Mouse (Mus musculus): ENCODE data around the gene Hes7. TPM values are rescaled to one million over a fixed set of nuclear protein-coding genes. Genes with fewer than 3 reads are reported as not detected.

Hes7 gene
- polyA plus RNA-seq, 1 experiment: 1.1 TPM

DNA sequence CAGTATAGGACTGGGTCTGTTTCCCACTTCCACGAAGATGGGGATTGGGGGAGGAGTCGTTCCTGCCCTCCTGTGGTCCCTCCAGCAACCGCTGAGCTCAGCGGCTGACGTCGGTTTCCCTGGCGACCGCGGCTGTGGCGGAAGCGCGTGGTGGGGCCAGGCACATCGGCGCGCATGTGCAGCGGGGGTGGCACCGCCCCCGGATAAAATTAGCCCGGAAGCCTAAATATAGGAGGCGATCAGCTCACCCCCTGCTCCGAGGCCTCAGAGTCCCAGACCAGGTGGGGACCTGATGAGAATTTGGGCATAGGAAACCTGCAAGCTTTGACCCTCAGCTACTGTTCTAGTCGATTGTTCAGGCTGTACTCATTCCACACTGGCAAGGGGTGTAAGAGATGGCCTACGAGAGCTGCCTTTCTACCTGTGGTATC, 20.3 kb upstream of the Hes7 start:
- Histone ChIP-seq H3K27ac (ENCODE audit: control insufficient read depth, insufficient read depth, low read length) (peak overlapping the region; percentile 76; the same call in 1 of the 2 replicates), H3K27me3 (ENCODE audit: control insufficient read depth, insufficient read depth, low read length) (no peaks in the 10 kb centered on the region), H3K4me3 (ENCODE audit: control insufficient read depth, insufficient read depth, low read length) (peak overlapping the region; percentile 22), H3K36me3 (ENCODE audit: control insufficient read depth, insufficient read depth, low read length) (peaks cover 25% of the 10 kb centered on the region; the same call in 1 of the 2 replicates), H3K4me1 (replicated peaks; ENCODE audit: control insufficient read depth, insufficient read depth, low read length) (peaks cover 50% of the 10 kb centered on the region)
- DNase-seq: peak; percentile 91
- WGBS: 1% methylated on average over 23 of the region's 23 CpGs
- peak; percentile 40; the same call in 1 of the 2 replicates for TF ChIP-seq CTCF (IDR thresholded peaks at IDR 0.05; ENCODE audit: borderline replicate concordance, control insufficient read depth, extremely low read depth, insufficient read depth, low read length, poor library complexity)
- peak; percentile 51; the same call in 1 of the 2 replicates for TF ChIP-seq POLR2A (IDR thresholded peaks at IDR 0.05; ENCODE audit: control insufficient read depth, extremely low read depth, insufficient read depth, low read length, poor library complexity)

DNA sequence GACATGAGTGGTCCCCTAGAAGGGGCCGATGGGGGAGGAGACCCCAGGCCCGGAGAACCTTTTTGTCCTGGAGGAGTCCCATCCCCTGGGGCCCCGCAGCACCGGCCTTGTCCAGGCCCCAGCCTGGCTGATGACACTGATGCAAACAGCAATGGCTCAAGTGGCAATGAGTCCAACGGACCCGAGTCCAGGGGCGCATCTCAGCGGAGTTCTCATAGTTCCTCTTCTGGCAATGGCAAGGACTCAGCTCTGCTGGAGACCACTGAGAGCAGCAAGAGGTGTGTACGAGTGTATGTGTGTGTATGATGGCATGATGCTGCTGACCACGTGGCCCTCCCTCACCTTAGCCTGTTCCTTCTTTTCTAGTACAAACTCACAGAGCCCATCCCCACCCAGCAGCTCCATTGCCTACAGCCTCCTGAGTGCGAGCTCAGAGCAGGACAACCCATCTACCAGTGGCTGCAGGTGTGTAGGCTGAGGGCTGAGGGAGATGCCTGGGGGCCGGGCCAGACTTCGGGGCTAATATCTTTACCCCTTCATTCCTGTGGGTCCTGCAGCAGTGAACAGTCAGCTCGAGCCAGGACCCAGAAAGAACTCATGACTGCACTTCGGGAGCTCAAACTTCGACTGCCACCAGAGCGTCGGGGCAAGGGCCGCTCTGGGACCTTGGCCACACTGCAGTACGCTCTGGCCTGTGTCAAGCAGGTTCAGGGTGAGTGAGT, 19.4 kb upstream of the Hes7 start:
- Histone ChIP-seq H3K36me3 (ENCODE audit: control insufficient read depth, insufficient read depth, low read length) (peaks cover 34% of the 10 kb centered on the region), H3K4me1 (replicated peaks; ENCODE audit: control insufficient read depth, insufficient read depth, low read length) (peaks cover 44% of the 10 kb centered on the region), H3K27me3 (ENCODE audit: control insufficient read depth, insufficient read depth, low read length) (no peaks in the 10 kb centered on the region), H3K27ac (ENCODE audit: control insufficient read depth, insufficient read depth, low read length) (no peak overlapping the region), H3K4me3 (ENCODE audit: control insufficient read depth, insufficient read depth, low read length) (no peak overlapping the region)
- DNase-seq: no peak
- 81% methylated on average over 20 of the region's 20 CpGs for WGBS
- TF ChIP-seq CTCF (IDR thresholded peaks at IDR 0.05; ENCODE audit: borderline replicate concordance, control insufficient read depth, extremely low read depth, insufficient read depth, low read length, poor library complexity): no peak
- no peak for TF ChIP-seq POLR2A (IDR thresholded peaks at IDR 0.05; ENCODE audit: control insufficient read depth, extremely low read depth, insufficient read depth, low read length, poor library complexity)

DNA sequence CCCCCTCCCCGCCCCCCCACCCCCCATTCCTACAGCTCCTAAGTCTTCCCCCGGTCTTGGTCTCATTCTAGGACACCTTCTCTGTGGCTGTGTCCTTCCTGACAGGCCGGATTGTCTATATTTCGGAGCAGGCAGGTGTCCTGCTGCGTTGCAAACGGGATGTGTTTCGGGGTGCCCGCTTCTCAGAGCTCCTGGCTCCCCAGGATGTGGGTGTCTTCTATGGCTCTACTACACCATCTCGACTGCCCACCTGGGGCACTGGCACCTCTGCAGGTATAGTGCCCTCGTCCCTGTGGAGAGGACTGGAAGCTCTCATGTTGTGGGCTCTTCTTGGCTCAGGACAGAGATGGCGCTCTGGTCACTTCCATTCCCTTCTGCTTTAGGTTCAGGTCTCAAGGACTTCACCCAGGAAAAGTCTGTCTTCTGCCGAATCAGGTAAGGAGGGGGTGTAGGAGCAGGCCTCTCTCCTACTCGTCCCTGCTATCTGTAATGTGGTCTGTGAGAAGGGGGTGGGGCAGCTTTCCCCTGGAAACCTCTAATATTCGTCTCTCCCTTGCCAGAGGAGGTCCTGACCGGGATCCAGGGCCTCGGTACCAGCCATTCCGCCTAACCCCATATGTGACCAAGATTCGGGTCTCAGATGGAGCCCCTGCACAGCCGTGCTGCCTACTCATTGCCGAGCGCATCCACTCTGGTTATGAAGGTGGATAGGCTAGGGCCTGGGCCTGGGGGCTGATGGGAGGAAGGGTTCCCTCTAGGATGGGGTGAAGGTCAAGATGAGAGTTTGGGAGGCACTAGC, 18.4 kb upstream of the Hes7 start:
- Histone ChIP-seq H3K27ac (ENCODE audit: control insufficient read depth, insufficient read depth, low read length) (no peak overlapping the region), H3K27me3 (ENCODE audit: control insufficient read depth, insufficient read depth, low read length) (no peaks in the 10 kb centered on the region), H3K4me1 (replicated peaks; ENCODE audit: control insufficient read depth, insufficient read depth, low read length) (peaks cover 37% of the 10 kb centered on the region), H3K36me3 (ENCODE audit: control insufficient read depth, insufficient read depth, low read length) (peaks cover 41% of the 10 kb centered on the region), H3K4me3 (ENCODE audit: control insufficient read depth, insufficient read depth, low read length) (no peak overlapping the region)
- no peak for DNase-seq
- no peak for TF ChIP-seq POLR2A (IDR thresholded peaks at IDR 0.05; ENCODE audit: control insufficient read depth, extremely low read depth, insufficient read depth, low read length, poor library complexity)
- no peak for TF ChIP-seq CTCF (IDR thresholded peaks at IDR 0.05; ENCODE audit: borderline replicate concordance, control insufficient read depth, extremely low read depth, insufficient read depth, low read length, poor library complexity)
- WGBS: 95% methylated on average over 21 of the region's 21 CpGs

DNA sequence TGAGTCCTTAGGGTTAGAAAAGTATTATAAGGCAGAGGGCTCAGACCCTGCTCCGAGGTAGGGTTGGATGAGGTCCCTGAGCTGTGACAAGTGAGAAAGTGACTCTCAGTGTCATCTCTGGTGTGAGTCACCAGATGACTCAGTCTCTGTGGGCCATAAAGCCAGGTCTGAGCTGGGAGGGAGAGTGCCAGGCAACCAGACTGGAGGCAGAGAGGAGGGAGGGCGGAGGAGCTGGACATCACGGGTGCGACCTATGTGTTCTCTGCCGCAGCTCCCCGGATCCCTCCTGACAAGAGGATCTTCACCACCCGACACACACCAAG, 17.8 kb upstream of the Hes7 start:
- Histone ChIP-seq H3K4me1 (replicated peaks; ENCODE audit: control insufficient read depth, insufficient read depth, low read length) (peaks cover 31% of the 10 kb centered on the region), H3K27ac (ENCODE audit: control insufficient read depth, insufficient read depth, low read length) (no peak overlapping the region), H3K36me3 (ENCODE audit: control insufficient read depth, insufficient read depth, low read length) (peaks cover 46% of the 10 kb centered on the region), H3K27me3 (ENCODE audit: control insufficient read depth, insufficient read depth, low read length) (no peaks in the 10 kb centered on the region), H3K4me3 (ENCODE audit: control insufficient read depth, insufficient read depth, low read length) (no peak overlapping the region)
- 98% methylated on average over 7 of the region's 7 CpGs for WGBS
- DNase-seq: no peak
- TF ChIP-seq CTCF (IDR thresholded peaks at IDR 0.05; ENCODE audit: borderline replicate concordance, control insufficient read depth, extremely low read depth, insufficient read depth, low read length, poor library complexity) (no peak), POLR2A (IDR thresholded peaks at IDR 0.05; ENCODE audit: control insufficient read depth, extremely low read depth, insufficient read depth, low read length, poor library complexity) (no peak)

GRCm38 (mm10) chr11:69103121-69103520, 17.1 kb upstream of the Hes7 start:
- no peak overlapping the region for H3K27ac ChIP-seq (ENCODE audit: control insufficient read depth, insufficient read depth, low read length)
- H3K4me3 ChIP-seq (ENCODE audit: control insufficient read depth, insufficient read depth, low read length): no peak overlapping the region
- H3K27me3 ChIP-seq (ENCODE audit: control insufficient read depth, insufficient read depth, low read length): no peaks in the 10 kb centered on the region
- peaks cover 25% of the 10 kb centered on the region for H3K4me1 ChIP-seq (replicated peaks; ENCODE audit: control insufficient read depth, insufficient read depth, low read length)
- whole genome bisulfite sequencing: 98% methylated on average over 14 of the region's 14 CpGs
- TF ChIP-seq CTCF (IDR thresholded peaks at IDR 0.05; ENCODE audit: borderline replicate concordance, control insufficient read depth, extremely low read depth, insufficient read depth, low read length, poor library complexity) (no peak), POLR2A (IDR thresholded peaks at IDR 0.05; ENCODE audit: control insufficient read depth, extremely low read depth, insufficient read depth, low read length, poor library complexity) (no peak)
- no peak for DNase-seq
- peaks cover 54% of the 10 kb centered on the region for H3K36me3 ChIP-seq (ENCODE audit: control insufficient read depth, insufficient read depth, low read length)

- Histone ChIP-seq H3K27ac (ENCODE audit: control insufficient read depth, insufficient read depth, low read length) (no peak overlapping the region), H3K4me3 (ENCODE audit: control insufficient read depth, insufficient read depth, low read length) (no peak overlapping the region), H3K4me1 (replicated peaks; ENCODE audit: control insufficient read depth, insufficient read depth, low read length) (peaks cover 18% of the 10 kb centered on the region), H3K27me3 (ENCODE audit: control insufficient read depth, insufficient read depth, low read length) (no peaks in the 10 kb centered on the region), H3K36me3 (ENCODE audit: control insufficient read depth, insufficient read depth, low read length) (peaks cover 57% of the 10 kb centered on the region)
- 98% methylated on average over 15 of the region's 15 CpGs for WGBS
- TF ChIP-seq POLR2A (IDR thresholded peaks at IDR 0.05; ENCODE audit: control insufficient read depth, extremely low read depth, insufficient read depth, low read length, poor library complexity): no peak
- no peak for TF ChIP-seq CTCF (IDR thresholded peaks at IDR 0.05; ENCODE audit: borderline replicate concordance, control insufficient read depth, extremely low read depth, insufficient read depth, low read length, poor library complexity)
- no peak for DNase-seq
These were observed 16.4 kb upstream of the Hes7 start for GRCm38 (mm10) chr11:69103531-69104435.

Measured in thymus, adult 2 months (tissue).